In genomic region chr11:12172429-12172828, GRCm38 (mm10) we compare ENCODE assay signal across 16 mouse cellular contexts.
DNase-seq lines count a peak whose midpoint lies in the region; TF ChIP-seq lines count a peak whose summit lies in the region.
"Had no signal": no experiment of that assay in that cellular context is flagged by ENCODE, and none has a peak within 500 bp of the region (broad histone marks: within the 10 kb centered on the region; RNA-seq: fewer than 3 reads in every experiment).

No protein-coding gene starts in this region.

- no peaks in the 10 kb centered on the region for H3K79me2 ChIP-seq in CH12.LX (replicated peaks; ENCODE audit: control insufficient read depth, extremely low read depth, insufficient read depth, poor library complexity, severe bottlenecking)

- peak; percentile 34 for DNase-seq in CH12.LX (ENCODE audit: extremely low read depth)
- no peak for DNase-seq in kidney, adult 9 months
- DNase-seq: adrenal gland, adult 2 months; adrenal gland, adult 8-10 months; adrenal gland, postnatal 10 days; adrenal gland, postnatal 14 days; adrenal gland, postnatal 25 days; adrenal gland, postnatal 36 days; B cell, adult 2 months; cerebellum, adult 11 months; cerebellum, adult 11-12 months; cerebellum, adult 18-20 months; cerebellum, adult 2 months; cerebellum, adult 8-10 months had no signal

- H3K27ac ChIP-seq in CH12.LX (ENCODE audit: insufficient read depth, low read depth), result no peak overlapping the region

- peaks cover 4 to 8% of the 10 kb centered on the region in 2 experiments; a peak in 3 of 4 replicates for H3K4me1 ChIP-seq in CH12.LX (ENCODE audit: control insufficient read depth in 1 of 2, insufficient read depth in 2 of 2)

- no peak overlapping the region for H3K9ac ChIP-seq in CH12.LX (ENCODE audit: insufficient read depth, low read depth)

- H3K27me3 ChIP-seq in CH12.LX (replicated peaks), result no peaks in the 10 kb centered on the region
- H3K27me3 ChIP-seq: Patski had no signal

- no peaks in the 10 kb centered on the region for H3K9me3 ChIP-seq in CH12.LX (replicated peaks; ENCODE audit: low read length)
- H3K9me3 ChIP-seq: G1E had no signal

- peak; percentile 87 for TF ChIP-seq EP300 in CH12.LX (IDR thresholded peaks at IDR 0.05; ENCODE audit: low read length)

- in situ Hi-C loops in CH12.LX (cut with MboI; ENCODE audit: low pct_ligation_motif_present, low pct_unique_long_range_greater_than_20kb, low sequenced_read_pairs), result no loop called here

- no peaks in the 10 kb centered on the region for H3K36me3 ChIP-seq in CH12.LX (replicated peaks in 1 of 2; ENCODE audit: control insufficient read depth in 1 of 2, insufficient read depth in 1 of 2, low read length in 1 of 2)
- H3K36me3 ChIP-seq: G1E had no signal

- H3K4me2 ChIP-seq in CH12.LX (ENCODE audit: insufficient read depth, low read depth, poor library complexity, severe bottlenecking), result no peak overlapping the region

- no peak overlapping the region for H3K4me3 ChIP-seq in CH12.LX (replicated peaks in 1 of 3; ENCODE audit: low read depth in 2 of 3, low read length in 2 of 3, poor library complexity in 1 of 3)

- TF ChIP-seq CTCF in CH12.LX (conservative IDR thresholded peaks at IDR 0.05 in 1 of 2, IDR thresholded peaks at IDR 0.05 in 1 of 2; ENCODE audit: low read depth in 2 of 2, low read length in 2 of 2), result no peak

- TF ChIP-seq RAD21 in CH12.LX (IDR thresholded peaks at IDR 0.05; ENCODE audit: low read depth, low read length), result no peak

- TF ChIP-seq POLR2A in CH12.LX (IDR thresholded peaks at IDR 0.05; ENCODE audit: low read depth, low read length), result no peak

- dilution Hi-C loops in CH12.LX (cut with MboI; ENCODE audit: extremely low pct_ligation_motif_present, extremely low pct_unique_long_range_greater_than_20kb, low sequenced_read_pairs), result no loop called here

TF ChIP-seq in CH12.LX, 34 proteins besides CTCF, POLR2A, EP300 and RAD21:
- TF ChIP-seq MAZ (IDR thresholded peaks at IDR 0.05; ENCODE audit: low read depth, low read length) (no peak), UBTF (IDR thresholded peaks at IDR 0.05; ENCODE audit: low read depth, low read length) (no peak), JUN (IDR thresholded peaks at IDR 0.05; ENCODE audit: insufficient read depth, low read depth, low read length) (peak; percentile 18; the same call in 1 of the 2 replicates), IRF4 (IDR thresholded peaks at IDR 0.05; ENCODE audit: low read depth, low read length) (peak; percentile 78), ZMIZ1 (IDR thresholded peaks at IDR 0.05; ENCODE audit: low read depth, low read length) (no peak), RCOR1 (conservative IDR thresholded peaks at IDR 0.05; ENCODE audit: low read depth, low read length) (peak; percentile 76; the same call in 1 of the 2 replicates), ZKSCAN1 (IDR thresholded peaks at IDR 0.05; ENCODE audit: borderline replicate concordance, low read depth, low read length) (no peak), MAX (IDR thresholded peaks at IDR 0.05; ENCODE audit: low read length) (no peak), JUND (conservative IDR thresholded peaks at IDR 0.05; ENCODE audit: low read depth, low read length) (peak; percentile 68; the same call in 1 of the 2 replicates), HCFC1 (IDR thresholded peaks at IDR 0.05; ENCODE audit: low read depth, low read length) (no peak), CHD2 (IDR thresholded peaks at IDR 0.05; ENCODE audit: low read length) (no peak), ETS1 (conservative IDR thresholded peaks at IDR 0.05; ENCODE audit: low read depth, low read length) (0 out of 2 replicates have a peak, but pooled peaks have one; percentile 34), MAFK (IDR thresholded peaks at IDR 0.05; ENCODE audit: insufficient replicate concordance, low read length) (0 out of 2 replicates have a peak, but pooled peaks have one; percentile 24), BHLHE40 (IDR thresholded peaks at IDR 0.05; ENCODE audit: low read depth, low read length) (no peak), TCF12 (IDR thresholded peaks at IDR 0.05; ENCODE audit: low read depth, low read length) (0 out of 2 replicates have a peak, but pooled peaks have one; percentile 26), MYC (IDR thresholded peaks at IDR 0.05; ENCODE audit: low read depth, low read length) (no peak), E2F4 (IDR thresholded peaks at IDR 0.05; ENCODE audit: insufficient replicate concordance, low read depth, low read length) (no peak), POLR2AphosphoS2 (IDR thresholded peaks at IDR 0.05; ENCODE audit: low read depth, low read length) (no peak), MEF2A (IDR thresholded peaks at IDR 0.05; ENCODE audit: borderline replicate concordance, low read depth, low read length) (0 out of 2 replicates have a peak, but pooled peaks have one; percentile 36), ZC3H11A (IDR thresholded peaks at IDR 0.05; ENCODE audit: low read depth, low read length) (no peak), PAX5 (IDR thresholded peaks at IDR 0.05; ENCODE audit: low read length) (no peak)
